Mouse (Mus musculus) T-helper 1 cell (primary cell): ENCODE data around the gene Gm11172.
"Not testable (repeated sequence)": the region's sequence is repeated elsewhere in the genome, so short reads cannot be mapped to it uniquely, and the experiment has no call there.

Source experiments
- in situ Hi-C: fragments of 300-600 bp; cut with MboI, MseI; formaldehyde crosslinking; loops from one replicate; pipeline ENCODE4 v1.15.1; 2025; ENCODE audit warnings: high pct_unique_total_duplicates

The Gm11172 gene

DNA sequence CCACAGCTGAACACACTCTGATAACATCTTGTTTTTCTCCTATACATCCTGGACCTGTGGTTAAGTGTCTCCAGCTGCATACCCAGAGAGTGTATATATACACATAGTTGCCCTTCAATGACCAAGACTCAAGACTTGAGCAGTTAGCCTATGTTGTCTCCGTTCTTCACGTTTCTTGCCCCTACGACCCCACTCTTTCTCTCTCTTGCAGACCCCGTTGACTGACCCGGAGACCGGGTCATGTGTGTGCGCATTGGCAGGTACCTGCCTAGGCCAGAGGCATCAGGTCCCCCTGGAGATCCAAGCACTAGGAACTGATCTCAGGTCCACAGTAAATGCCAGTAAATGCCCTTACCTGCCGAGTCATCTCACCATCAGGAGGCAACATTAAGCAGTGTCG lies 14.6 kb downstream of the Gm11172 start:
- in situ Hi-C loops, result no loop called here

DNA sequence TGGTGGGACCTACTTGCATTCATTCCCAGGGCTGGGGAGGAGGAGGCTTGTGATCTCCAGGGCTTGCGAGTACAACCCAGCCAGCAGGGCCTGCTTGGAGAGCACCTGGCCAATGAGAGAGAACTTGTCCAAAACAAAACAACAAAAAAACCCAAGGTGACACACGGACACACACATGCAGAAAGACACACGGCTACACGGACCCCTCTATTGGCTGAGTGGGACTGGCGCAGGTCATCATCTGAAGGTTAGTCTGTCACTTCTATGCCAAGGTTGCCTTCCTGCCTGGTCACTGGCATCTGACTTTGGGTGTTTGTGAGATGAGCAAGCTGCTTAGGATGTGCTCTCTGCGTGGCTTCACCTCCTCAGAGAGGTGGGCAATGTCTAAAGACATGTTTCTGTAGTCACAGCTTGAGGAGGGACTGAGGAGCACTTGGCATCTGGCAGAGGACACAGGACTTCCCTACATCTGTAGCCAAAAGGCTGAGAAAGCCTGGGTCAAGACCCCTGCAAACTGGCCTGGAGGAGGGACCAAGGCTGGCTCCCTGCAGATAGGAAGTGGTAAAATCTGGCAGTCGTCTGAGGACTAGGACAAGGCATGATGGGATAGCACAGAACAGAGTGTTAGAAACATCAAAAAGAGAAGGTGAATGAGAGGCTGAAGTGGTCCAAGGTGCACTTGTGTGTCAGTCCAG lies 15.2 kb downstream of the Gm11172 start:
- in situ Hi-C loops, result no loop called here

DNA sequence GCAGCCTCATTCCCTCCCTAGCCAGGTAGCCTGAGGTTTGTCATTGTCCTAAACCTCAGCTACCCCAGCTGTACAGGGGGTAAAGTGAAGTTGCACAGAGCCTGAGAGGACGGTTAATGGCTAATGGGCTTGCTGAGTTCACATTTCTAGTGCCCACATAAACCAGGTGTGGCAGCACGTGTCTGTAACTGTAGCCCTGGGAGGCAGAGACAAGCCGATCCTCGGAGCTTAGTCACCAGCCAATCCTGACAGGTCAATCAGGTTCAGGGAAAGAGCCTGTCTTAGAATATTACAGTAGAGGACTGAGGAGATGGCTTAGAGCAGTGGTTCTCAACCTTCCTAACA lies 15.7 kb downstream of the Gm11172 start:
- in situ Hi-C loops, result no loop called here

- in situ Hi-C loops, result loop anchor here (10.0 kb wide), 1 partner anchor 420 kb away; the partner anchor contains the start of gene Nubp1
Measured at GRCm38 (mm10) chr16:10834542-10834910, 21.8 kb downstream of the Gm11172 start.

- in situ Hi-C loops, result loop anchor here (5.0 to 10.0 kb wide), 2 partner anchors 48 to 420 kb away; partner anchors contain the start of genes Nubp1, Socs1 and Tnp2
Measured at GRCm38 (mm10) chr16:10834911-10835587, 22.3 kb downstream of the Gm11172 start, which contains the start of gene Rmi2. Rmi2 (plus strand) TSS chr16:10835059.

- in situ Hi-C loops, result loop anchor here (5.0 to 10.0 kb wide), 2 partner anchors 49 to 422 kb away; partner anchors contain the start of genes Nubp1, Socs1 and Tnp2
Measured at GRCm38 (mm10) chr16:10836388-10836787, 23.7 kb downstream of the Gm11172 start.

DNA sequence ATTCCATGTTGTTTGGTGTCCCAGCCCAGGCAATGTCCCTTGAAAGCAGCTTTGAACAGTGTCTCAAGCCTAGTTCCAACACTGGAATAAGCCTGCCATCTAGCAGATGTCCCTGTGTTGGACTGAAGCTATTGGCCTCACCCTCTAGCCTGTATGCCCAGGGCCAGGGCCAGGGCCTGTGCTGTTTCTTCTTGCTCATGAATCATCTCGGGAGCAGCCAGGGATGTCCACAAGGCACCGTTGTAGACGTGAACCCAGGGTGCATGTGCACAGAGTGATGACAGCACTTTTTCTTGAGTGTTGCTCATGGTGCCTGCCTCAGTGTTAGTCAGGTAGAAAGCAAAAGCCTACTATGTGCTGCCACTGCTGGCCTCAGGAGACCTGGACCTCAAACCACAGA lies 24.5 kb downstream of the Gm11172 start:
- in situ Hi-C loops, result loop anchor here (5.0 to 10.0 kb wide), 2 partner anchors 50 to 422 kb away; partner anchors contain the start of genes Nubp1, Socs1 and Tnp2

GRCm38 (mm10) chr16:10837903-10838302 lies 25.2 kb downstream of the Gm11172 start:
- in situ Hi-C loops, result loop anchor here (5.0 to 10.0 kb wide), 2 partner anchors 51 to 423 kb away; partner anchors contain the start of genes Nubp1, Socs1 and Tnp2

DNA sequence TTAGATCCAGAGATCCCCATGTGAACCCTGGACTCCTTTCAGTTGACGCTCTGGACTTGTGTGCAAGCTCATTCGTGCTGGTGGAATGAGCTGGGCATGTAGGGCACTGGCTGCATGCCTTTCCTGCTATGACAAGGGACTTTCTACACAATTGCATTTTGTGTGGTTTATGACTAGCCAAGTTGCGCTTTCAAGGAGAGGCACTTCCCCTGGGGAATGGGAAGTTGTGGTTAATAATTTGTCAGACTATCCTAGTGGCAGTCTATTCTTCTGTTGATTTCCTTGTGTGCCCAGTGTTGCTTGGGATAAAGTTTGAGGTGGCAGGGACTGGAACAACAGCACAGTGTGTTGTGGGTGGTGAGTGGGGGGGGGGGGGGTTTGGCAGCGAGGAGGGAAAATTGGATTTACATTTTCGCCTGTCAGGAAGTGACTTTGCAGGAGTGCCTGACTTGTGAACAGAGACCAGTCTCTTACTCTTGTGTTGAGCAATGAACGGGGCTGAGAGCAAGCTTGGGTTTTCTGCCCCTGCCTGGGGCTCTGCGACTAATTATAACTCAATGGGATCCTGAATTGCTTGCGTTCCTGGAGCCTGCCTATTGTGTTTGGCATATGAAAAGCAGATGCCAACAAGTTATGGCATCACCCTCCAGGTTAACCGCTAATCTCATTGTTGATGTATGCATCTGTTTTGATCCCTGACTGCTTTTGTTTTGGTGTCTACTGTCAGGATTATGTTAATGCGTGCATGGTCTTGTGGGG lies 26.0 kb downstream of the Gm11172 start:
- in situ Hi-C loops, result loop anchor here (5.0 to 10.0 kb wide), 2 partner anchors 51 to 424 kb away; partner anchors contain the start of genes Nubp1, Socs1 and Tnp2

DNA sequence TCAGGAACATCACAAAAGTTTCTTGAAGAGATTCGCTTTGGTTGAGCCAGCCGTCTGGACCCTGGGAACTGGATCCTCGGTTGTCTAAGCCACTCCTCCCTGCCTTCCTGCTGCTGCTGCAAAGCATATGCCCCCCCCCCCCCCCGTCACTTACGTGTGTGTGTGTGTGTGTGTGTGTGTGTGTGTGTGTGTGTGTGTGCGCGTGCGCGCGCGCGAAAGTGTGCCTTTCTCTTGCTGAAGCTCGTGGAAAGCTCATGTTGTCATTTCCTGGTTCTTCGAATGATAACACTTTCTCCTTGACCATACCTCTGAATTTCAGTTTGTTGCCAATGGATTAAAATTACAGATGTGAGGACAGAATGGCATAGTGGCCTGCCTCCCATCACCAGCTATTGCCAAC lies 27.3 kb downstream of the Gm11172 start:
- in situ Hi-C loops, result loop anchor here (10.0 kb wide), 1 partner anchor 175 kb away; no protein-coding TSS in a partner anchor

DNA sequence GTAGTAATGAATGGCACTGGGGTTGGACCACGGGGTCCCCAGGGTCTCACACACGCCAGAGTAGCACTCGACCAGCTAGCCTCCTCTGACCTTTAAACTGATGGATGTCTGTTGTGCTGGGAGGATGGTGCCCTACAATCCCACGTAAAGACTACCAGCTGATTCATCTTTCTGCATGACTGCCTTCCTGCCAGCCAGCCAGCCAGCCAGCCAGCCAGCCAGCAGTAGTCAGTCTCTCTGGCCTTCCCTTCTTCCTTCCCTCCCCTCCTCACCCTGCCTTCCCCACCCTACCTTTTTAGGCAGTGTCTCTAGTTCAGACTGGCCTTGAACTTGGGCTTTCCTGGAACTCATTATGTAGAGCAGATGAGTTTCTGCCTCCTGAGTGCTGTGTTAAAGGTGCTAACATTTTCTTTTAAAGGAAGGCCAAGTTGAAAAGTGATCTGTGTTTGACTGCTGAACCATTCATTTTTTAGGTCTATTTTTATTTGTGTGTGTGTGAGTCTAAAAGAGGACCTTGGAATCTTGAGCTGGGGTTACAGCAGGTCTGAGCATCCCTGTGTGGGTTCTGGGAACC lies 29.7 kb downstream of the Gm11172 start:
- in situ Hi-C loops, result loop anchor here (10.0 kb wide), 1 partner anchor 178 kb away; no protein-coding TSS in a partner anchor

DNA sequence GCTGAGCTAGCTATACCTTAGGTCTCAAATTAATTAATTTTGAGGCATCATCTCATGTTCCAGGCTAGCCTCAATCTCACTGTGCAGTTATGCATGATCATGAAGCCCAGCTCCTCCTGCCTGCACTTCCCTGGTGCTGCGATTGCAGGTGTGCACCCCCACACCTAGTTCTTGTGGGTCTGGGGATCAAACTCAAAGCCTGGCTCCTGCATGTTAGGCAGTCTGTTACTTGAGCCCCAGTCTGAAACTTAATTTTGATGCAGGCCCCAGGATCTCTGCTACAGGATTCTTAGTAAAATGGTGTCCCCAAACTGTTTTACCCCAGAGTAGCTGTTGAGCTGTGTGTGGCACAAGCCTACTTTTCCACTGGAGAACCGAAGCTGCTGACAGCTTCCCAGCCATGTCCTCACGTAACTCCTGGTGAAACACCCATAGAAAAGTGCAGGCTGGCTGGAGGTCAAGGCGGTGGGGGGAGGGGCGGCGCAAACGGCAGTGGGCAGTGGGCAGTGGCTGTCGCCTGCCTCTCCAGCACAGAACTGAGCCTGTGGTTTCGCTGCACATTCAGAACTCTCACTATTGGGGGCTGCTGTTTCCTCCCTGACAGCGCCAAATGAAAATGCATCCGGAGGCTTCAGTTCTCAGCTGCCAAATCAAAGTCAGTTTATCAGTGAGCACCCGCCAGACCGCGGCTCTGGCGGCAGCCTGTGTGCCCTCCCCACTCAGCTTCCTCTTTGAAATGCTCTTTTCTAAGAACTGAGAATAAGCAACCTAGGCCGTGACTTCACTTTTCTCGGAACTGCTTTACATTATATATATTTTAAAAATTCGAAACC lies 31.0 kb downstream of the Gm11172 start:
- in situ Hi-C loops, result loop anchor here (10.0 kb wide), 1 partner anchor 179 kb away; no protein-coding TSS in a partner anchor

GRCm38 (mm10) chr16:10844319-10844670 lies 31.6 kb downstream of the Gm11172 start:
- in situ Hi-C loops, result loop anchor here (10.0 kb wide), 1 partner anchor 179 kb away; no protein-coding TSS in a partner anchor

GRCm38 (mm10) chr16:10845952-10846351 lies 33.2 kb downstream of the Gm11172 start:
- in situ Hi-C loops, result loop anchor here (10.0 kb wide), 1 partner anchor 181 kb away; no protein-coding TSS in a partner anchor

- in situ Hi-C loops, result loop anchor here (10.0 kb wide), 1 partner anchor 182 kb away; no protein-coding TSS in a partner anchor
Measured at GRCm38 (mm10) chr16:10846503-10846902, 33.8 kb downstream of the Gm11172 start.

GRCm38 (mm10) chr16:10849965-10850861 lies 37.5 kb downstream of the Gm11172 start:
- in situ Hi-C loops, result loop anchor here (10.0 kb wide), 1 partner anchor 185 kb away; no protein-coding TSS in a partner anchor

DNA sequence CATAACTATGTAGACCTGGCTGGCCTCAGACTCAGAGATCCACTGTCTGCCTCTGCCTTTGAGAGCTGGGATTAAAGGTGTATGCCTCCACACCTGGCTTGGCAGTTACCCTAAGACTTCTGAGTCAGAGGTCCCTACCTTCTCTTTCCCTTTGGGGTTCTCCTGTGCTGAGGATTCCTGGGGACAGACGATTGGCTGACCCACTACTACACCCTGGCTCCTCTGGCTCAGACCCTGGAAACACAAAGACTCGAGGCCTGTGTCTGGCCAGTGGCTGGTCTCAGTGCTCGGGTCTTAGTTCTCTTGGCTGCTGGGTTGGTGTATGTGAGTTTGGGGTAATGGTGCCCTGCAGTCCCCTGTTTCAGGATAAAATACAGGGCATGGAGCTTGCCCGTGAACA lies 38.2 kb downstream of the Gm11172 start:
- in situ Hi-C loops, result no loop called here

- in situ Hi-C loops, result not testable (repeated sequence)
Measured at GRCm38 (mm10) chr16:10852216-10852615, 39.5 kb downstream of the Gm11172 start.

GRCm38 (mm10) chr16:10859726-10860245 lies 47.1 kb downstream of the Gm11172 start:
- in situ Hi-C loops, result no loop called here
